Mouse (Mus musculus): ENCODE measurements at regions not wholly inside any gene's neighbourhood (a gene's known extent, or its start where the extent isn't known, plus 50 kb on each side); places are given as distances from the start of the nearest gene placed in this dataset.

GRCm38 (mm10) chr2:46251562-46251961 lies 1134.4 kb upstream of the Zeb2 start:
- H3K27me3 ChIP-seq (replicated peaks; ENCODE audit: control insufficient read depth, insufficient read depth, low read length) = no peaks in the 10 kb centered on the region
- ATAC-seq = no peak
- H3K9me3 ChIP-seq (ENCODE audit: control insufficient read depth, low read length) = no peaks in the 10 kb centered on the region
- H3K4me3 ChIP-seq (replicated peaks; ENCODE audit: low read length) = no peak overlapping the region
- no peaks in the 10 kb centered on the region for H3K36me3 ChIP-seq (ENCODE audit: control insufficient read depth, insufficient read depth)
- H3K9ac ChIP-seq (replicated peaks; ENCODE audit: low read depth, low read length) = no peak overlapping the region
- H3K4me1 ChIP-seq (replicated peaks; ENCODE audit: control insufficient read depth, insufficient read depth, low read length) = no peaks in the 10 kb centered on the region
- 94% methylated on average over 7 of the region's 7 CpGs for whole genome bisulfite sequencing
- H3K27ac ChIP-seq (ENCODE audit: low read length) = no peak overlapping the region
- H3K4me2 ChIP-seq (ENCODE audit: low read length) = no peak overlapping the region

- H3K9ac ChIP-seq (replicated peaks; ENCODE audit: low read depth, low read length) = no peak overlapping the region
- ATAC-seq = no peak
- 57% methylated on average over 3 of the region's 3 CpGs for WGBS
- no peak overlapping the region for H3K27ac ChIP-seq (ENCODE audit: low read length)
- no peaks in the 10 kb centered on the region for H3K9me3 ChIP-seq (ENCODE audit: control insufficient read depth, low read length)
- H3K4me1 ChIP-seq (replicated peaks; ENCODE audit: control insufficient read depth, insufficient read depth, low read length) = no peaks in the 10 kb centered on the region
- no peaks in the 10 kb centered on the region for H3K27me3 ChIP-seq (replicated peaks; ENCODE audit: control insufficient read depth, insufficient read depth, low read length)
- no peak overlapping the region for H3K4me3 ChIP-seq (replicated peaks; ENCODE audit: low read length)
- no peak overlapping the region for H3K4me2 ChIP-seq (ENCODE audit: low read length)
- no peaks in the 10 kb centered on the region for H3K36me3 ChIP-seq (ENCODE audit: control insufficient read depth, insufficient read depth)
Observed at GRCm38 (mm10) chr2:46245717-46246116, 1128.5 kb upstream of the Zeb2 start.

- ATAC-seq = no peak
- Histone ChIP-seq H3K9ac (replicated peaks; ENCODE audit: low read depth, low read length) (no peak overlapping the region), H3K27ac (ENCODE audit: low read length) (no peak overlapping the region), H3K4me3 (replicated peaks; ENCODE audit: low read length) (no peak overlapping the region), H3K9me3 (ENCODE audit: control insufficient read depth, low read length) (no peaks in the 10 kb centered on the region), H3K36me3 (ENCODE audit: control insufficient read depth, insufficient read depth) (no peaks in the 10 kb centered on the region), H3K4me1 (replicated peaks; ENCODE audit: control insufficient read depth, insufficient read depth, low read length) (no peaks in the 10 kb centered on the region), H3K27me3 (replicated peaks; ENCODE audit: control insufficient read depth, insufficient read depth, low read length) (no peaks in the 10 kb centered on the region), H3K4me2 (ENCODE audit: low read length) (no peak overlapping the region)
- WGBS = 81% methylated on average over 3 of the region's 3 CpGs
Observed at GRCm38 (mm10) chr2:46244697-46245096, 1127.5 kb upstream of the Zeb2 start.

GRCm38 (mm10) chr2:46242806-46243205 lies 1125.6 kb upstream of the Zeb2 start:
- ATAC-seq = peak; percentile 99
- no peak overlapping the region for H3K9ac ChIP-seq (replicated peaks; ENCODE audit: low read depth, low read length)
- no peaks in the 10 kb centered on the region for H3K27me3 ChIP-seq (replicated peaks; ENCODE audit: control insufficient read depth, insufficient read depth, low read length)
- no peak overlapping the region for H3K27ac ChIP-seq (ENCODE audit: low read length)
- no peaks in the 10 kb centered on the region for H3K9me3 ChIP-seq (ENCODE audit: control insufficient read depth, low read length)
- no peaks in the 10 kb centered on the region for H3K4me1 ChIP-seq (replicated peaks; ENCODE audit: control insufficient read depth, insufficient read depth, low read length)
- no peak overlapping the region for H3K4me3 ChIP-seq (replicated peaks; ENCODE audit: low read length)
- no peaks in the 10 kb centered on the region for H3K36me3 ChIP-seq (ENCODE audit: control insufficient read depth, insufficient read depth)
- no peak overlapping the region for H3K4me2 ChIP-seq (ENCODE audit: low read length)

GRCm38 (mm10) chr2:46239874-46240273 lies 1122.7 kb upstream of the Zeb2 start:
- H3K9ac ChIP-seq (replicated peaks; ENCODE audit: low read depth, low read length) = no peak overlapping the region
- H3K36me3 ChIP-seq (ENCODE audit: control insufficient read depth, insufficient read depth) = no peaks in the 10 kb centered on the region
- H3K4me2 ChIP-seq (ENCODE audit: low read length) = no peak overlapping the region
- no peaks in the 10 kb centered on the region for H3K9me3 ChIP-seq (ENCODE audit: control insufficient read depth, low read length)
- no peaks in the 10 kb centered on the region for H3K27me3 ChIP-seq (replicated peaks; ENCODE audit: control insufficient read depth, insufficient read depth, low read length)
- H3K4me1 ChIP-seq (replicated peaks; ENCODE audit: control insufficient read depth, insufficient read depth, low read length) = no peaks in the 10 kb centered on the region
- WGBS = 79% methylated on average over 4 of the region's 4 CpGs
- no peak for ATAC-seq
- H3K27ac ChIP-seq (ENCODE audit: low read length) = no peak overlapping the region
- H3K4me3 ChIP-seq (replicated peaks; ENCODE audit: low read length) = no peak overlapping the region

- H3K4me1 ChIP-seq (replicated peaks; ENCODE audit: control insufficient read depth, insufficient read depth, low read length) = no peaks in the 10 kb centered on the region
- no peaks in the 10 kb centered on the region for H3K9me3 ChIP-seq (ENCODE audit: control insufficient read depth, low read length)
- H3K4me3 ChIP-seq (replicated peaks; ENCODE audit: low read length) = no peak overlapping the region
- no peak overlapping the region for H3K9ac ChIP-seq (replicated peaks; ENCODE audit: low read depth, low read length)
- 75% methylated on average over 2 of the region's 2 CpGs for WGBS
- H3K4me2 ChIP-seq (ENCODE audit: low read length) = no peak overlapping the region
- ATAC-seq = no peak
- H3K27ac ChIP-seq (ENCODE audit: low read length) = no peak overlapping the region
- H3K27me3 ChIP-seq (replicated peaks; ENCODE audit: control insufficient read depth, insufficient read depth, low read length) = no peaks in the 10 kb centered on the region
- no peaks in the 10 kb centered on the region for H3K36me3 ChIP-seq (ENCODE audit: control insufficient read depth, insufficient read depth)
Observed at GRCm38 (mm10) chr2:46230791-46231450, 1113.7 kb upstream of the Zeb2 start.

GRCm38 (mm10) chr2:46218336-46218957 lies 1101.3 kb upstream of the Zeb2 start:
- 95% methylated on average over 7 of the region's 7 CpGs for WGBS
- Histone ChIP-seq H3K4me2 (ENCODE audit: low read length) (no peak overlapping the region), H3K27ac (ENCODE audit: low read length) (no peak overlapping the region), H3K9me3 (ENCODE audit: control insufficient read depth, low read length) (no peaks in the 10 kb centered on the region), H3K27me3 (replicated peaks; ENCODE audit: control insufficient read depth, insufficient read depth, low read length) (no peaks in the 10 kb centered on the region), H3K9ac (replicated peaks; ENCODE audit: low read depth, low read length) (no peak overlapping the region), H3K36me3 (ENCODE audit: control insufficient read depth, insufficient read depth) (no peaks in the 10 kb centered on the region), H3K4me3 (replicated peaks; ENCODE audit: low read length) (no peak overlapping the region), H3K4me1 (replicated peaks; ENCODE audit: control insufficient read depth, insufficient read depth, low read length) (no peaks in the 10 kb centered on the region)
- no peak for ATAC-seq

GRCm38 (mm10) chr2:46199341-46199740 lies 1082.1 kb upstream of the Zeb2 start:
- Histone ChIP-seq H3K9me3 (ENCODE audit: control insufficient read depth, low read length) (no peaks in the 10 kb centered on the region), H3K4me3 (replicated peaks; ENCODE audit: low read length) (no peak overlapping the region), H3K9ac (replicated peaks; ENCODE audit: low read depth, low read length) (no peak overlapping the region), H3K27ac (ENCODE audit: low read length) (no peak overlapping the region), H3K4me1 (replicated peaks; ENCODE audit: control insufficient read depth, insufficient read depth, low read length) (no peaks in the 10 kb centered on the region), H3K27me3 (replicated peaks; ENCODE audit: control insufficient read depth, insufficient read depth, low read length) (no peaks in the 10 kb centered on the region), H3K4me2 (ENCODE audit: low read length) (no peak overlapping the region), H3K36me3 (ENCODE audit: control insufficient read depth, insufficient read depth) (no peaks in the 10 kb centered on the region)
- ATAC-seq = no peak
- 67% methylated on average over 1 of the region's 1 CpGs for WGBS

GRCm38 (mm10) chr2:46187265-46187888 lies 1070.2 kb upstream of the Zeb2 start:
- no peak overlapping the region for H3K9ac ChIP-seq (replicated peaks; ENCODE audit: low read depth, low read length)
- no peaks in the 10 kb centered on the region for H3K27me3 ChIP-seq (replicated peaks; ENCODE audit: control insufficient read depth, insufficient read depth, low read length)
- H3K4me2 ChIP-seq (ENCODE audit: low read length) = no peak overlapping the region
- no peaks in the 10 kb centered on the region for H3K9me3 ChIP-seq (ENCODE audit: control insufficient read depth, low read length)
- no peak overlapping the region for H3K27ac ChIP-seq (ENCODE audit: low read length)
- no peak for ATAC-seq
- no peak overlapping the region for H3K4me3 ChIP-seq (replicated peaks; ENCODE audit: low read length)
- H3K36me3 ChIP-seq (ENCODE audit: control insufficient read depth, insufficient read depth) = no peaks in the 10 kb centered on the region
- no peaks in the 10 kb centered on the region for H3K4me1 ChIP-seq (replicated peaks; ENCODE audit: control insufficient read depth, insufficient read depth, low read length)
